Mouse (Mus musculus) right cerebral cortex, postnatal 10 days (tissue): Measurements from ENCODE around the gene Ankrd61.
A peak's percentile ranks its signal among the peaks of the same experiment; 100 is the strongest.

Source experiments
- DNase-seq, 2 experiments: peaks; one replicate each; pipeline ENCODE4 v3.0.0; 2021; ENCODE audit warnings: low spot score in 2 of 2

Gene Ankrd61

DNA sequence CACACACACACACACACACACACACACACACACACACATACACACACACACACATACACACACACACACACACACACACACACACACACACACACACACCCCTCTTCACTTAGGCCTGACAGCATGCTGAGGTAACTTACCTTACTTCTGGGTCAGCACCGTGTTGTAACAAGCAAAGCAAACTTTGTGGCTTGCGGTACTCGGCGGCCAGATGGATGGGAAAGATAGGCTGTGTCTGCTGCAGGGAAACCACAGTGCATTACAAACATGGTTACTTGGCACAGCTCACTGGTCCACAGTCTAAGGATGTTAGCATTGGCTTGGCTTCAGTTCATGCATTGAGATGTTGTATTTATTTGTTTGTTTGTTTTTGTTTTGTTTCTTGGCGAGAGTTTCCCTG is 4.1 kb downstream of the Ankrd61 start:
- no peak for DNase-seq

DNA sequence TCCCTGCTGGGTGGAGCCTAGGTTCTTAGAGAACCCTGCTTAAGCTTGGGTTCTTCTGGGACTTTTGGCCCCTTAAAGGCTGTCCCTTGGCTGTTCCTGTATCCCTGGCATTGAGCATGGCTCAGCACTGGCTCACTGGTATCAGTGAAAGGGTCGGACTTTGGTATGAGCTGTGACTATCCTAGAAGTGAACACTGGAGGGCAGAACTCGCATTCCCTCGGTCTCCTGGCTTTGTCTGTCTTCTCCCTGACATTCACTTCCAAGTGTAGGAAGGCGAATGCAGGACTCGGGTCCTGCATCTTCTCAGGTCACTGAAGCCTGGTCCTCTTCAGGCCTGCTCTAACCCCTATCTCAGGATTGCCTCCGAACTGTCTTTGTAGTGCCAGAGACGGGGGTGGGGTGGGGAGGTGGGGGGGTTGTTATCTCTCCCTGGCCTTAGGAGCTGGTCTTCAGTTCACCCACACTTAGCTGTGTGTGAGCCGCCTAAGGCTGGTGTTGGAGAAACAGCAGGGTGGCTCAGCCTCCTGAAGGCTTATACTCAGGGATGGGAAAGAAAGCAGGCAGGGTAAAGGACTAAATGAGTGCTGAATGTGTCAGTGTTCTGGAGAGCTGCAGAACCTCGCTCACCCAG is 5.1 kb downstream of the Ankrd61 start:
- DNase-seq = peak in 1 of 2 experiments; percentile 43

DNA sequence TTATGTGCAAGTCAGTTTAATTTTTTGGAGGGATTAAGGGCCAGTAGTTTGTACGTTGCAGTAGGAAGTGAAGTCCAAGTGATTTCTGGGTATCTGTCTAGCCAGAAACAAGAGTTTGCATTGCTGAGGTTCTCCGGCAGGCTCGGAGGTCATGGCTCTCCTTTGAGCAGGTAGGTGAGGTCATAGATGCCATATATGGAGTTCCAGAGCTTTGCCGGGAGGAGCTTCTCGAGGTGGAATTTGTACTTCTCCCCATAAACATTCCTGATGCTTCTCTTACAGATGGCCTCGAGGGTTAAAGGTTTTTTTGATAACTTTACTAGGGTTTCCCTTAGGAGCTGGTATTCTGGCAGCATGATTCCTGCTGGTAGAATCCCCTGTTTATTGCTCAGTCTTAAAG is 6.7 kb downstream of the Ankrd61 start:
- DNase-seq = no peak

DNA sequence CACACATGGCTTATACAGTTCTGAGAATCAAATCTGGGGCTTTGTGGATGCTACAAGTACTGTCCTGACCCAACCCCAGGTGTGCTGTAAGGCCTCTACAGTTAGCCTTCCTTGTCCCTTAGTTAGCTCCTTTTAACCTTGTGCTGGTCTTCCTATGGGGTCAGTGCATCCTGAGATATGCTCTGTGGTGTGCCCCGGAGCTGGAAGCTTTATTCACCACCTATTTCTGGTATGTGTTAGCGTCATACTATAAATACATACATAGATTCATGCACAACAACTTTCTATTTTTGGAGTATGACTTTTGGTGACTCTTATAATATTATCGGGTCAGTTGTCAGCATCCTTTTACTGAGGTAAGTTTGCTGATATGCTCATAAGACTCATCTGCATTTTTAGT is 12.2 kb downstream of the Ankrd61 start:
- DNase-seq = no peak

DNA sequence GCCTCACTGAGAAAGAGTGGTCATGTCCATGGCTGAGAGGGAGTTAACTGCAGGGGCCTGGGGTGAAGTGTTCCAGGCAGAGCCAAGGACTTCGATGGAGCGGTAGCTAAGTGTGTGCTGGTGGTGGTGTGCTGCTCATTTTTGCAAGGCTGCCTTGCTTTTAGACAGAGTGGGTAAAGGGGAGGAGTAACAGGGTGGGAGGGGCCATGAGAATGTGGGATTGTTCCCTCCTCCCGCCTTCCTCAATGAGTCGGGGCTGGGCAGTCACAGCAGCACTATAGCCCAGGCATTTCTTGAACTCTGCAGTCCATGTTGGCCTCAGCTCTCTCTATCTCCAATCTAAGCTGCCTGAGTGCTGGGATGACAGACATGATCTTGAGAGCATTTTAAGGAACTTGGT is 22.9 kb downstream of the Ankrd61 start:
- no peak for DNase-seq

DNA sequence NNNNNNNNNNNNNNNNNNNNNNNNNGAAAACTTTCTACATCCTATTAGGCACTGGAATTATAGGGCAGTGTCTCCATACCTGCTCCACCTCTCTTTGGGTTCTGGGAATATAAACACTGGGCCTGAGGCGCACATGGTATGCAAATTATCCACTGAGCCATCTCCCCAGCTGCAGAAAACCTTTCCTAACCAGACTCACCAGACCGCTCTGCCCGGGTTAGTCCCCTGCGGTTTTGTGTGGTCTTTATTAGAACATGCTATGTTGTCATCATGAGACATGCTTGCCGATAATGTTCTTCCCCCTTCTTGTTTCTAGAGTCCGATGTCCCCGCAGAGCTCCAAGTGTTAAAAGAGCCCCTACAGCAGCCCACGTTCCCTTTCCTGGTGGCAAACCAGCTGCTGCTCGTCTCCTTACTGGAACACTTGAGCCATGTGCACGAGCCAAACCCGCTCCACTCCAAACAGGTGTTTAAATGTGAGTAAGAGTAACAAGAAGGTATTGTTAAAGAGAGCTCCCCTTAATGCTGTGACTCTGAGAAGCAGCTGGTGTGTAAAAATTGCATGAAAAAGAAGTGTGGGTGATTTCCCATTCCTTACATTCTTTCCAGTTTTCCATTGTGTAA is 25.8 kb downstream of the Ankrd61 start:
- DNase-seq = no peak
